Mouse (Mus musculus) lung, embryonic 15.5 days (tissue): ENCODE results near the gene Dlx2. TPM values are rescaled to one million over a fixed set of nuclear protein-coding genes. Genes with fewer than 3 reads are reported as not detected.

Source experiments
- polyA plus RNA-seq: library from polyadenylated mRNA; unstranded; fragments of >200 nt; fragmentation: Nextera tagmentation; extraction: Ambion mirVana; gene quantifications from 2 replicates; pipeline ENCODE4 v1.2.1, GENCODE M21; 2015

Dlx2 gene
- polyA plus RNA-seq, 1 experiment from 2014 or later, result 0.15 TPM

Other genes with a start within 250 kb of the Dlx2 start
- 31.5 and 35.4 TPM in 2 replicates for gene Slc25a12, start 179.0 kb downstream of the Dlx2 start, polyA plus RNA-seq
- gene Hat1, start 157.8 kb downstream of the Dlx2 start, polyA plus RNA-seq, result 147 and 150 TPM in 2 replicates
- 33.1 and 34.5 TPM in 2 replicates for gene Metap1d, start 93.5 kb downstream of the Dlx2 start, polyA plus RNA-seq
- gene Dlx1, start 18.6 kb downstream of the Dlx2 start, polyA plus RNA-seq, result 0.30 and 0.46 TPM in 2 replicates
- 77.1 and 81.4 TPM in 2 replicates for gene Itga6, start 198.9 kb upstream of the Dlx2 start, polyA plus RNA-seq